Mouse (Mus musculus) kidney, embryonic 14.5 days (tissue): ENCODE results near the gene Mfap3l. TPM values are rescaled to one million over a fixed set of nuclear protein-coding genes. Genes with fewer than 3 reads are reported as not detected.

ENCODE experiments used
- ATAC-seq: fragments of 200-750 bp; cut with Nextera tagmentation; 2 replicates; pipeline ENCODE4 v1.8.0; 2017; ENCODE audit warnings: moderate number of reproducible peaks, mild to moderate bottlenecking, moderate TSS enrichment, moderate library complexity; ENCODE audit not compliant: low FRiP score, low TSS enrichment
- H3K27ac ChIP-seq: fragments of 300-500 bp; sonication (generic); 2 replicates; pipeline ENCODE4 v1.5.1; 2014; ENCODE audit warnings: low read depth, mild to moderate bottlenecking, low read length, moderate library complexity, mixed read lengths
- H3K27me3 ChIP-seq: fragments of 300-500 bp; sonication (generic); 2 replicates; pipeline ENCODE4 v1.6.1; 2014; ENCODE audit warnings: mild to moderate bottlenecking, low read length; ENCODE audit not compliant: control insufficient read depth, insufficient read depth
- H3K36me3 ChIP-seq: fragments of 300-500 bp; sonication (generic); 2 replicates; pipeline ENCODE4 v1.6.1; 2014; ENCODE audit warnings: low read length, mixed read lengths; ENCODE audit not compliant: control insufficient read depth, insufficient read depth
- H3K4me1 ChIP-seq: fragments of 300-500 bp; sonication (generic); 2 replicates; pipeline ENCODE4 v1.6.1; 2014; ENCODE audit warnings: low read length, mixed read lengths; ENCODE audit not compliant: control insufficient read depth, insufficient read depth
- H3K4me2 ChIP-seq: fragments of 300-500 bp; sonication (generic); replicated peaks from 2 replicates; pipeline ENCODE4 v1.6.1; 2014; ENCODE audit warnings: low read depth, mild to moderate bottlenecking, low read length
- H3K4me3 ChIP-seq: fragments of 300-500 bp; sonication (generic); 2 replicates; pipeline ENCODE4 v1.5.1; 2014; ENCODE audit warnings: mild to moderate bottlenecking, low read length
- H3K9ac ChIP-seq: fragments of 300-500 bp; sonication (generic); 2 replicates; pipeline ENCODE4 v1.6.1; 2014; ENCODE audit warnings: low read depth, mild to moderate bottlenecking, low read length, moderate library complexity
- H3K9me3 ChIP-seq: fragments of 300-500 bp; sonication (generic); 2 replicates; pipeline ENCODE4 v1.6.1; 2016; ENCODE audit warnings: low read length; ENCODE audit not compliant: control insufficient read depth
- WGBS: fragments of 180-500 bp; shearing (Covaris S2); extraction: QIAGEN DNeasy Blood & Tissue Kit; methylation state at CpG from one replicate; pipeline ENCODE4 v1.1.7; 2014; 5-methylcytosine and 5-hydroxymethylcytosine counted together
- polyA plus RNA-seq: library from polyadenylated mRNA; unstranded; fragments of >200 nt; fragmentation: Nextera tagmentation; extraction: Ambion mirVana; gene quantifications from 2 replicates; pipeline ENCODE4 v1.2.1, GENCODE M21; 2014

The Mfap3l gene
- polyA plus RNA-seq, 1 experiment from 2014 or later = 5.4 TPM

GRCm38 (mm10) chr8:60661191-60661590, 28.6 kb downstream of the Mfap3l start:
- Histone ChIP-seq H3K4me1 (peaks cover 7% of the 10 kb centered on the region; the same call in 1 of the 2 replicates), H3K4me2 (no peak overlapping the region), H3K27ac (no peak overlapping the region), H3K36me3 (no peaks in the 10 kb centered on the region), H3K9me3 (no peaks in the 10 kb centered on the region), H3K9ac (no peak overlapping the region), H3K4me3 (no peak overlapping the region), H3K27me3 (no peaks in the 10 kb centered on the region)
- WGBS = 72% methylated on average over 2 of the region's 2 CpGs
- no peak for ATAC-seq

- no peaks in the 10 kb centered on the region for H3K27me3 ChIP-seq
- H3K36me3 ChIP-seq = no peaks in the 10 kb centered on the region
- no peak overlapping the region for H3K4me2 ChIP-seq
- no peak overlapping the region for H3K9ac ChIP-seq
- H3K4me3 ChIP-seq = no peak overlapping the region
- no peaks in the 10 kb centered on the region for H3K9me3 ChIP-seq
- ATAC-seq = peak; percentile 86
- 34% methylated on average over 5 of the region's 5 CpGs for WGBS
- H3K27ac ChIP-seq = no peak overlapping the region
- H3K4me1 ChIP-seq = peaks cover 7% of the 10 kb centered on the region; the same call in 1 of the 2 replicates
Observed at GRCm38 (mm10) chr8:60663552-60663951, 30.9 kb downstream of the Mfap3l start.

GRCm38 (mm10) chr8:60665821-60666220, 33.2 kb downstream of the Mfap3l start:
- no peak for ATAC-seq
- no peak overlapping the region for H3K9ac ChIP-seq
- 81% methylated on average over 4 of the region's 4 CpGs for WGBS

GRCm38 (mm10) chr8:60666852-60667251, 34.2 kb downstream of the Mfap3l start:
- H3K4me1 ChIP-seq = peaks cover 7% of the 10 kb centered on the region; the same call in 1 of the 2 replicates
- no peaks in the 10 kb centered on the region for H3K36me3 ChIP-seq
- no peak for ATAC-seq
- no peak overlapping the region for H3K4me3 ChIP-seq
- 82% methylated on average over 3 of the region's 3 CpGs for WGBS
- no peak overlapping the region for H3K4me2 ChIP-seq
- no peak overlapping the region for H3K9ac ChIP-seq
- no peaks in the 10 kb centered on the region for H3K9me3 ChIP-seq
- H3K27ac ChIP-seq = no peak overlapping the region
- H3K27me3 ChIP-seq = no peaks in the 10 kb centered on the region

More at GRCm38 (mm10) chr8:60665821-60666220, 33.2 kb downstream of the Mfap3l start:
- H3K27me3 ChIP-seq = no peaks in the 10 kb centered on the region
- no peaks in the 10 kb centered on the region for H3K36me3 ChIP-seq
- no peak overlapping the region for H3K4me2 ChIP-seq
- no peak overlapping the region for H3K4me3 ChIP-seq
- no peak overlapping the region for H3K27ac ChIP-seq
- no peaks in the 10 kb centered on the region for H3K9me3 ChIP-seq
- peaks cover 7% of the 10 kb centered on the region; the same call in 1 of the 2 replicates for H3K4me1 ChIP-seq

GRCm38 (mm10) chr8:60678590-60678989, 46.0 kb downstream of the Mfap3l start:
- Histone ChIP-seq H3K4me1 (no peaks in the 10 kb centered on the region), H3K27me3 (no peaks in the 10 kb centered on the region), H3K4me3 (no peak overlapping the region), H3K4me2 (no peak overlapping the region), H3K36me3 (no peaks in the 10 kb centered on the region), H3K27ac (no peak overlapping the region), H3K9ac (no peak overlapping the region), H3K9me3 (no peaks in the 10 kb centered on the region)
- ATAC-seq = no peak
- 83% methylated on average over 6 of the region's 6 CpGs for WGBS

GRCm38 (mm10) chr8:60681811-60682210, 49.2 kb downstream of the Mfap3l start:
- no peak overlapping the region for H3K4me3 ChIP-seq
- H3K36me3 ChIP-seq = no peaks in the 10 kb centered on the region
- no peak overlapping the region for H3K27ac ChIP-seq
- H3K4me2 ChIP-seq = no peak overlapping the region
- no peak for ATAC-seq
- no peaks in the 10 kb centered on the region for H3K27me3 ChIP-seq
- H3K9me3 ChIP-seq = no peaks in the 10 kb centered on the region
- 79% methylated on average over 4 of the region's 4 CpGs for WGBS
- no peak overlapping the region for H3K9ac ChIP-seq
- no peaks in the 10 kb centered on the region for H3K4me1 ChIP-seq

GRCm38 (mm10) chr8:60682340-60682739, 49.7 kb downstream of the Mfap3l start:
- no peaks in the 10 kb centered on the region for H3K9me3 ChIP-seq
- H3K27ac ChIP-seq = no peak overlapping the region
- H3K9ac ChIP-seq = no peak overlapping the region
- no peak for ATAC-seq
- no peaks in the 10 kb centered on the region for H3K27me3 ChIP-seq
- no peak overlapping the region for H3K4me2 ChIP-seq
- no peaks in the 10 kb centered on the region for H3K36me3 ChIP-seq
- H3K4me3 ChIP-seq = no peak overlapping the region
- no peaks in the 10 kb centered on the region for H3K4me1 ChIP-seq
- WGBS = 91% methylated on average over 2 of the region's 2 CpGs

- Histone ChIP-seq H3K27ac (no peak overlapping the region), H3K4me1 (no peaks in the 10 kb centered on the region), H3K27me3 (no peaks in the 10 kb centered on the region), H3K9ac (no peak overlapping the region), H3K4me2 (no peak overlapping the region), H3K9me3 (no peaks in the 10 kb centered on the region), H3K4me3 (no peak overlapping the region), H3K36me3 (no peaks in the 10 kb centered on the region)
- WGBS = 89% methylated on average over 8 of the region's 8 CpGs
- ATAC-seq = no peak
Observed at GRCm38 (mm10) chr8:60711516-60712086, 79.0 kb downstream of the Mfap3l start.

GRCm38 (mm10) chr8:60714724-60715123, 82.1 kb downstream of the Mfap3l start:
- no peaks in the 10 kb centered on the region for H3K9me3 ChIP-seq
- no peaks in the 10 kb centered on the region for H3K27me3 ChIP-seq
- no peak overlapping the region for H3K27ac ChIP-seq
- H3K9ac ChIP-seq = no peak overlapping the region
- H3K4me3 ChIP-seq = no peak overlapping the region
- H3K4me2 ChIP-seq = no peak overlapping the region
- no peak for ATAC-seq
- no peaks in the 10 kb centered on the region for H3K36me3 ChIP-seq
- H3K4me1 ChIP-seq = no peaks in the 10 kb centered on the region
- WGBS = 88% methylated on average over 3 of the region's 3 CpGs
